Mouse (Mus musculus): ENCODE results near the gene Fam222a. TPM values are rescaled to one million over a fixed set of nuclear protein-coding genes. Genes with fewer than 3 reads are reported as not detected.

Gene Fam222a
- polyA plus RNA-seq, 1 experiment from 2014 or later: 5.3 TPM

- H3K4me1 ChIP-seq (ENCODE audit: control insufficient read depth, insufficient read depth, low read length): peaks cover 13% of the 10 kb centered on the region
- no peak overlapping the region for H3K9ac ChIP-seq (ENCODE audit: low read depth, low read length)
- ATAC-seq: no peak
- WGBS: 34% methylated on average over 15 of the region's 15 CpGs
- no peak overlapping the region for H3K4me2 ChIP-seq (ENCODE audit: low read length)
- H3K9me3 ChIP-seq (replicated peaks; ENCODE audit: control insufficient read depth, low read length, poor library complexity, severe bottlenecking): no peaks in the 10 kb centered on the region
- H3K27me3 ChIP-seq (ENCODE audit: control insufficient read depth, insufficient read depth, low read depth, low read length): no peaks in the 10 kb centered on the region; the same call in 1 of the 2 replicates
- H3K4me3 ChIP-seq (ENCODE audit: low read depth, low read length): no peak overlapping the region
- no peaks in the 10 kb centered on the region for H3K36me3 ChIP-seq (ENCODE audit: control insufficient read depth, insufficient read depth, low read length)
- H3K27ac ChIP-seq (ENCODE audit: low read length): no peak overlapping the region
Measured at GRCm38 (mm10) chr5:114541656-114542445, 26.0 kb upstream of the Fam222a start.

- H3K4me3 ChIP-seq (ENCODE audit: low read depth, low read length): no peak overlapping the region
- H3K36me3 ChIP-seq (ENCODE audit: control insufficient read depth, insufficient read depth, low read length): no peaks in the 10 kb centered on the region
- no peak overlapping the region for H3K9ac ChIP-seq (ENCODE audit: low read depth, low read length)
- WGBS: 93% methylated on average over 6 of the region's 6 CpGs
- H3K27ac ChIP-seq (ENCODE audit: low read length): no peak overlapping the region
- H3K9me3 ChIP-seq (replicated peaks; ENCODE audit: control insufficient read depth, low read length, poor library complexity, severe bottlenecking): no peaks in the 10 kb centered on the region
- H3K4me1 ChIP-seq (ENCODE audit: control insufficient read depth, insufficient read depth, low read length): peaks cover 3% of the 10 kb centered on the region; the same call in 1 of the 2 replicates
- no peak for ATAC-seq
- no peaks in the 10 kb centered on the region for H3K27me3 ChIP-seq (ENCODE audit: control insufficient read depth, insufficient read depth, low read depth, low read length)
- no peak overlapping the region for H3K4me2 ChIP-seq (ENCODE audit: low read length)
Measured at GRCm38 (mm10) chr5:114543656-114544055, 24.2 kb upstream of the Fam222a start.

- Histone ChIP-seq H3K4me2 (ENCODE audit: low read length) (no peak overlapping the region), H3K9me3 (replicated peaks; ENCODE audit: control insufficient read depth, low read length, poor library complexity, severe bottlenecking) (no peaks in the 10 kb centered on the region), H3K27me3 (ENCODE audit: control insufficient read depth, insufficient read depth, low read depth, low read length) (no peaks in the 10 kb centered on the region), H3K27ac (ENCODE audit: low read length) (no peak overlapping the region), H3K36me3 (ENCODE audit: control insufficient read depth, insufficient read depth, low read length) (no peaks in the 10 kb centered on the region), H3K4me1 (ENCODE audit: control insufficient read depth, insufficient read depth, low read length) (no peaks in the 10 kb centered on the region; the same call in 1 of the 2 replicates), H3K9ac (ENCODE audit: low read depth, low read length) (no peak overlapping the region), H3K4me3 (ENCODE audit: low read depth, low read length) (no peak overlapping the region)
- no peak for ATAC-seq
- WGBS: 83% methylated on average over 4 of the region's 4 CpGs
Measured at GRCm38 (mm10) chr5:114544205-114544604, 23.6 kb upstream of the Fam222a start.

GRCm38 (mm10) chr5:114545076-114545475, 22.7 kb upstream of the Fam222a start:
- Histone ChIP-seq H3K36me3 (ENCODE audit: control insufficient read depth, insufficient read depth, low read length) (no peaks in the 10 kb centered on the region), H3K9me3 (replicated peaks; ENCODE audit: control insufficient read depth, low read length, poor library complexity, severe bottlenecking) (no peaks in the 10 kb centered on the region), H3K4me2 (ENCODE audit: low read length) (no peak overlapping the region), H3K27me3 (ENCODE audit: control insufficient read depth, insufficient read depth, low read depth, low read length) (no peaks in the 10 kb centered on the region), H3K9ac (ENCODE audit: low read depth, low read length) (no peak overlapping the region), H3K4me3 (ENCODE audit: low read depth, low read length) (no peak overlapping the region), H3K27ac (ENCODE audit: low read length) (no peak overlapping the region), H3K4me1 (ENCODE audit: control insufficient read depth, insufficient read depth, low read length) (no peaks in the 10 kb centered on the region; the same call in 1 of the 2 replicates)
- 71% methylated on average over 9 of the region's 9 CpGs for WGBS
- no peak for ATAC-seq

- Histone ChIP-seq H3K9ac (ENCODE audit: low read depth, low read length) (no peak overlapping the region), H3K4me2 (ENCODE audit: low read length) (no peak overlapping the region), H3K27ac (ENCODE audit: low read length) (no peak overlapping the region), H3K4me1 (ENCODE audit: control insufficient read depth, insufficient read depth, low read length) (peaks cover 11% of the 10 kb centered on the region), H3K4me3 (ENCODE audit: low read depth, low read length) (no peak overlapping the region), H3K9me3 (replicated peaks; ENCODE audit: control insufficient read depth, low read length, poor library complexity, severe bottlenecking) (no peaks in the 10 kb centered on the region), H3K27me3 (ENCODE audit: control insufficient read depth, insufficient read depth, low read depth, low read length) (no peaks in the 10 kb centered on the region), H3K36me3 (ENCODE audit: control insufficient read depth, insufficient read depth, low read length) (no peaks in the 10 kb centered on the region)
- 95% methylated on average over 10 of the region's 10 CpGs for WGBS
- ATAC-seq: no peak
Measured at GRCm38 (mm10) chr5:114548976-114549375, 18.8 kb upstream of the Fam222a start.

GRCm38 (mm10) chr5:114549770-114550169, 18.0 kb upstream of the Fam222a start:
- no peak overlapping the region for H3K4me2 ChIP-seq (ENCODE audit: low read length)
- no peak overlapping the region for H3K27ac ChIP-seq (ENCODE audit: low read length)
- no peaks in the 10 kb centered on the region for H3K27me3 ChIP-seq (ENCODE audit: control insufficient read depth, insufficient read depth, low read depth, low read length)
- H3K9me3 ChIP-seq (replicated peaks; ENCODE audit: control insufficient read depth, low read length, poor library complexity, severe bottlenecking): no peaks in the 10 kb centered on the region
- H3K4me3 ChIP-seq (ENCODE audit: low read depth, low read length): no peak overlapping the region
- H3K9ac ChIP-seq (ENCODE audit: low read depth, low read length): no peak overlapping the region
- no peak for ATAC-seq
- WGBS: 66% methylated on average over 2 of the region's 3 CpGs
- peaks cover 11% of the 10 kb centered on the region for H3K4me1 ChIP-seq (ENCODE audit: control insufficient read depth, insufficient read depth, low read length)
- H3K36me3 ChIP-seq (ENCODE audit: control insufficient read depth, insufficient read depth, low read length): no peaks in the 10 kb centered on the region

GRCm38 (mm10) chr5:114550431-114550830, 17.4 kb upstream of the Fam222a start:
- H3K9me3 ChIP-seq (replicated peaks; ENCODE audit: control insufficient read depth, low read length, poor library complexity, severe bottlenecking): no peaks in the 10 kb centered on the region
- 39% methylated on average over 7 of the region's 7 CpGs for WGBS
- H3K4me3 ChIP-seq (ENCODE audit: low read depth, low read length): no peak overlapping the region
- ATAC-seq: no peak
- no peak overlapping the region for H3K4me2 ChIP-seq (ENCODE audit: low read length)
- peak overlapping the region; percentile 28; the same call in 1 of the 2 replicates for H3K27ac ChIP-seq (ENCODE audit: low read length)
- H3K36me3 ChIP-seq (ENCODE audit: control insufficient read depth, insufficient read depth, low read length): no peaks in the 10 kb centered on the region
- no peak overlapping the region for H3K9ac ChIP-seq (ENCODE audit: low read depth, low read length)
- H3K27me3 ChIP-seq (ENCODE audit: control insufficient read depth, insufficient read depth, low read depth, low read length): no peaks in the 10 kb centered on the region
- H3K4me1 ChIP-seq (ENCODE audit: control insufficient read depth, insufficient read depth, low read length): peaks cover 11% of the 10 kb centered on the region

GRCm38 (mm10) chr5:114550886-114551492, 16.8 kb upstream of the Fam222a start:
- peak; percentile 39; the same call in 1 of the 2 replicates for ATAC-seq
- Histone ChIP-seq H3K4me3 (ENCODE audit: low read depth, low read length) (no peak overlapping the region), H3K36me3 (ENCODE audit: control insufficient read depth, insufficient read depth, low read length) (no peaks in the 10 kb centered on the region), H3K4me1 (ENCODE audit: control insufficient read depth, insufficient read depth, low read length) (peaks cover 11% of the 10 kb centered on the region), H3K9me3 (replicated peaks; ENCODE audit: control insufficient read depth, low read length, poor library complexity, severe bottlenecking) (no peaks in the 10 kb centered on the region), H3K27ac (ENCODE audit: low read length) (peak overlapping the region; percentile 28), H3K27me3 (ENCODE audit: control insufficient read depth, insufficient read depth, low read depth, low read length) (no peaks in the 10 kb centered on the region), H3K4me2 (ENCODE audit: low read length) (no peak overlapping the region), H3K9ac (ENCODE audit: low read depth, low read length) (no peak overlapping the region)
- WGBS: 14% methylated on average over 6 of the region's 6 CpGs

Measured in midbrain, embryonic 16.5 days (tissue).